Mouse (Mus musculus): ENCODE measurements around the gene Prtg.

The Prtg gene

GRCm38 (mm10) chr9:72806731-72807419 is at the start of gene Prtg:
Gene Prtg (plus strand): TSS chr9:72806874.
- DNase-seq = peak; percentile 88

DNA sequence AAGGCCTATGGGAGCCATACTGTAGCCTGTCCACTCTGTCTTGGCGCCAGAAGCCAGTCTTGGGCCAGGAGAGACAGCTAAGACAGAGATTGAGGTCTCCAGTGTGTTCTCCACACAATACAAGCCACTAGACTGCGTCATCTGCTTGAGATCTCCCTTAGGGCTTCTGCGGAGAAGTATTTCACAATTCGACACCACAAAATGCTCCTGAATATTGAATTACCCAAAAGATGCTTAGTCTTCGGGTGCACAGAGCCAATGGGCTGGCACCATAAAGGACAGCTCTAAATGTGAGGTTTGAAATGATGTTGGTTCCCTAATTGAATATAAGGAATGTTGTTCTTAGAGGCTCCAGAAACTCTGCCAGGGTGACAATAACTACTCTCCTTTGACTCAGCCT is 49.5 kb upstream of the Prtg start:
- DNase-seq = no peak

GRCm38 (mm10) chr9:72758705-72759131 is 48.0 kb upstream of the Prtg start:
- DNase-seq = peak; percentile 78

GRCm38 (mm10) chr9:72763050-72763718 is 43.5 kb upstream of the Prtg start:
- DNase-seq = no peak

GRCm38 (mm10) chr9:72766789-72767349 is 39.8 kb upstream of the Prtg start:
- DNase-seq = peak; percentile 93

DNA sequence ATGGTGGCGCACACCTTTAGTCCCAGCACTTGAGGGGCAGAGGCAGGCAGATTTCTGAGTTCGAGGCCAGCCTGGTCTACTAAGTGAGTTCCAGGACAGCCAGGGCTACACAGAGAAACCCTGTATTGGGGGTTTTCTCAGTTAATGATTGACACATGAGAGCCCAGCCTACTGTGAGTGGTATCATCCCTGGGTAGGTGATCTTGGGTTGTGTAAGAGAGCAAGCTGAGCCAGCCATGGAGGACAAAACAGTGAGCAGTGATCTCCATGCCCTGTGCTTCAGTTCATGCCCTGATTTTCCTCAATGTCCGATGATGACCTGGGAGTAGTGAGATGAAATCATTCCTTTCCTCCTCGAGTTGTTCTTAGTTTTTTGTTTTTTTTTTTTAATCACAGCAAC is 31.7 kb upstream of the Prtg start:
- no peak for DNase-seq

GRCm38 (mm10) chr9:72779004-72779403 is 27.7 kb upstream of the Prtg start:
- no peak for DNase-seq

GRCm38 (mm10) chr9:72779733-72780132 is 26.9 kb upstream of the Prtg start:
- peak; percentile 52 for DNase-seq

DNA sequence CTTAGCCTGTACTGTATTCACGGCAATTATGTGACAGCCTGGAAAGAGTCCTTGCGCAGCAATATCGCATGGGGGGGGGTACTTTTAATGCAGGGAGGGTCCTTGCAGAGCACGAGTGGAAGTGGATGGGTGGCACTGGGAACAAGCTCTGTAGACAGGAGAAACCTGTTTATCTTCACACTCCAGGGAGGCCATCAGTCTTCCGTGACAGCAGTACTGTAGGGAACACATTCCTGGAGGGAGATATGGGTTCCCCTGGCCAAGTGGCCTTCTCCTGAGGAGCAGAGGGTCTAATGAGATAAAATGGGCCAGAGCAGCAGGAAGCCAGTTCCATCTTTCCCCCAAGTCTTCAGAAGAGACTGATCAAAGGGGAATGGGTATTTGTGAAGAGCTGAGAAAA is 26.0 kb upstream of the Prtg start:
- no peak for DNase-seq

- DNase-seq = no peak
Measured at GRCm38 (mm10) chr9:72781466-72781865, 25.2 kb upstream of the Prtg start.

GRCm38 (mm10) chr9:72782121-72782520 is 24.6 kb upstream of the Prtg start:
- no peak for DNase-seq

DNA sequence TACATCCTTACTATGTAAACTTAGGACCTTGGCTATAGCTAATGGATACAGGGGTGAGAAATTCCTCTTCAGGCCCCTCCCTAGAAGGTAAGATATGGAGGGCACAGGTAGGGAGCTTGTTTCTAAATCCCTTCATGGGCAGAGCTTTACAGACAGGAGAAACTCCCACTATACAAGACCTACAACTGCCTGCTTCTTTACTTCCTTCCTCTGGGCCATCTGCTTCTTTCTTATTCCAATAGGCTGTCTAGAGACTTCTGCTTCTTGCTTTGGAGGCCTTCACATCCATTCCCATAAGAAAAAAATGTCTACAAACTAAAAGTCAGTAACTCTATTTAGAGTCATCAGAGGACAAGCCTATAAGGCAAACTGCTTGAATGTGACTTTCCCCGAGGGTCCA is 18.9 kb upstream of the Prtg start:
- no peak for DNase-seq

DNA sequence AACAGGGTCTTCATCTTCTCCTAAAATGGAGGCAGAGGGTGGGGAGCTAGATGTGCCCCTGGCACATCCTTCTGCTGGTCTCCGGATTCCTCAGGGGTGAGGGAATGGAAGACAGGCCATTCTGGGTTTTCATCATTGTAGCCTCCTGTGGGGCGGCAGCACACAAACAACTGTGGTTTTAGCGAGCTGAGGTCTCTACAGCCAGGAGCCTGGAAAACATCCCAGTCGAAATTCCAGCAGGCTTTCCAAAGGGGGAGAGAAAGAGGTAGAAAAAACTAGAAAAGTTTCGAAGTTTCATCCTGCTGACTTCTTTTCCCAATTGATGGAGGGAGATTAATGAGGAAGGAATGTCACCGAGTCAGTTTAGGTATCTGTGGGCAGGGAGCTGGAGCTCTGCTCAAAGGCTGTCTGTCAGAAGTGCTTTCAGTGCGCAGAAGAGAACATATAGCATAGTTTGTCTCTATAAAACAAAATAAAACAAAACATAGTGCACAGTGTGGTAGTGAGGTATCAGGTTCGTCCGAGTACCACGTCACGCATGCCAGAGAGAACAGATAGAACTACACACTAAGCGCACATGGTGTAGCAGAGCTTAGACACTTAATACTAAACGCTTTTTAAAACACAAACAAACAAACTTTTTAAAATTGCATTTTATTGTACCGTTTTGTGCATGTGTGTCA is 16.0 kb upstream of the Prtg start:
- DNase-seq = peak; percentile 33

GRCm38 (mm10) chr9:72791213-72791582 is 15.5 kb upstream of the Prtg start:
- peak; percentile 39 for DNase-seq

GRCm38 (mm10) chr9:72791681-72792080 is 15.0 kb upstream of the Prtg start:
- DNase-seq = peak; percentile 81

DNA sequence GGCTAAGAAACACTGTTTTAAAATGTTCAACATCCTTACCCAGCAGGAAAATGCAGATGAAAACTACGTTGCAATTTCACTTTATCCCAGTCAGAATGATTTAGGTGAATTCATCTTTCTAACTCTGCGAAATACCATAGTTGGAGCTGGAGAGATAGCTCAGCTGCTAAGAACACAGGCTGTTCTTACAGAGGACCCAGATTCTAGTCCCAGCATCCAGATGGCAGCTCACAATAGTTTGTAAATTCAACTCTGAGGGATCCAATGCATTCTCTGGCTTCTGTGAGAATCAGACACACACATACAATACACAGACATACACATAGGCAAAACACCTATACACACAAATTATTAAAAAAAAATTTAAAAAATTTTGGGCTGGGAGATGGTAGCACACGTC is 11.4 kb upstream of the Prtg start:
- DNase-seq = no peak

DNA sequence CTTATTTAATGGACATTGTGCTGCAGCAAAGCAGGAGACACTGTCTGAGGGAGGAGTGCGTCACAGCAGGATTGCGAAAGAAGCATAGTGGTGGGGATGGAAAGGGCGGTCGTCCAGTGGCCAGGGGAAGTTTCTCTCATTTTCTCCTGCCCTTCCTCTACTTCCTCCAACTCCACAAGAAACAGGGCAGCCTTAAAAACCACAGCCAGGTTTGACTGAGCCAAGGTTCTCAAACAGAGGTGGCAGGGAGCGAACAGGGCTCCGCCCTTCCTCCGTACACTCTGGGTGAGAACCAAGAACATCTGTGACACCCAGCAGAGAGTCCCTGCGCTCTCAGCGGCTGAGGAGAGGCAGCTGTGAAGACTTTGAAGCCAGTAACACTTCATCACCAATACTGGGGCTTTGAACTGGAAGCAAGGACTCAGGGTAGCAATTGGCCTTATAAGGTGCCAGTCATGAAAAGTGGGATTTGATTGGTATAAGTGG is 9.5 kb upstream of the Prtg start:
- DNase-seq = no peak

- no peak for DNase-seq
Measured at GRCm38 (mm10) chr9:72803280-72803679, 3.4 kb upstream of the Prtg start.

- peak; percentile 50 for DNase-seq
Measured at GRCm38 (mm10) chr9:72806146-72806545, 528 bp upstream of the Prtg start.

DNA sequence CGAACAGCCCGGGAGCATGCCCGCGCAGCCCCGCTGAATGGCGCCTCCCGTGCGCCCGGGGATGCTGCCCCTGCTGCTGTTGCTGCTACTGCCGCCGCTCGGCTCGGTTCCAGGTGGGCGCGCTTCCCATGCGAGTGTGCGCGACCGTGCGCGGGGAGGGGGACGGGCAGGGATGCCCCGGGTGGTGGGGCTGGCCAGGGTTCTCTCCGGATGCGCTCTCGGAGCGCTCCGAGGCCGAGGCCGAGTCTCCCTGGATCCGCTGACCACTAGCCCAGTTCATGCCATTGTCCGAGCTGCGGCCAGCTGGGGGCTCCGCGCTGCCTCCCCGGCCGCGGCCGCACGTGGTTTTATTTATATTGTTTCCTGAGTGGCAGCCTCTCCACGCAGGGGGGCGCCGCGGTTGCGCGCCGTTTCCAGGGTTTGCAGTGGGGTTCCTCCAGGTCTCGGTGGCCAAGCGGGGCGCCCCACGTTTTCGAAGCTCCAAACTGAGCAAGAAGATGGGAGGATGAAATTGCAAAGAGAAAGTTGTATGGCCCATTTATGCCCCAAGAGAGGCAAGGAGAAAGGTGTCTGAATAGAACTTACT is 839 bp downstream of the Prtg start:
- peak; percentile 81 for DNase-seq

GRCm38 (mm10) chr9:72808176-72808575 is 1.5 kb downstream of the Prtg start:
- DNase-seq = peak; percentile 63

- DNase-seq = no peak
Measured at GRCm38 (mm10) chr9:72808586-72808985, 1.9 kb downstream of the Prtg start.

- no peak for DNase-seq
Measured at GRCm38 (mm10) chr9:72809077-72809476, 2.4 kb downstream of the Prtg start.
